Mouse (Mus musculus) layer of hippocampus, adult 11-12 months (tissue): ENCODE results near the gene Sufu.

Experiments
- DNase-seq: peaks from one replicate; pipeline ENCODE4 v3.0.0; 2022; ENCODE audit warnings: low spot score

Sufu gene

DNA sequence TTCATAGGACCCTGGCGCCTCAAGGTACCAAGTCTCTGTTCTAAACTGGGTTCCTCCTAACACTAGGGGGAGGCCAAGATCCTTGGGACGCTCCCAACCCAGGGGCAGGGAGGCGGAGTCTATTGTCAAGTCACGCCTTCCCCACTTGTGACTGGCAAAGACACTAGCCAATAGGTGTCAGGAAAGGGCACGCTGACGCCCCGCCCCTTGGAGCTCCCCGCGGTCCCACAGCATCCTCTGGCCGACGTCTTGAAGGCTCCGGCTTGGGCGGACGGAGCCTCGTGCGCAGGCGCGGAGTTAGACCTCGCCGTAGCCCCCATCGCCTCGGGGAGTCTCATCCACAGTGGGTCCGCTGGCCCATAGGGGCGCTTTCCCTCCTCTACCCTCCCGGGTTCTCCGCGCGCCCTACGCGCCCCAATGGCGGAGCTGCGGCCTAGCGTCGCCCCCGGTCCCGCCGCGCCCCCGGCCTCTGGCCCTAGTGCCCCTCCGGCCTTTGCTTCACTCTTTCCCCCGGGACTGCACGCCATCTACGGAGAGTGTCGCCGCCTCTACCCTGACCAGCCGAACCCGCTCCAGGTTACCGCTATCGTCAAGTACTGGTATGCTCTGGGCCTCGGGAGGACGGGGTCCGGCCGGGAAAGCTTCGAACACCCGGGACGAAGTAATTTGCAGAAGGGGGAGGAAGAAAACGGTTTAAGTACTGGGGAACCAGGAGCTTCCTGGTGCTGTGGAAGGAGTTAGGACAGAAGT lies at the start of gene Sufu:
Sufu (plus strand) TSS at position 211 of the 750 bp plus-strand sequence.
- DNase-seq = peak; percentile 99

GRCm38 (mm10) chr19:46347146-46347545 lies 49.5 kb upstream of the Sufu start:
- no peak for DNase-seq

DNA sequence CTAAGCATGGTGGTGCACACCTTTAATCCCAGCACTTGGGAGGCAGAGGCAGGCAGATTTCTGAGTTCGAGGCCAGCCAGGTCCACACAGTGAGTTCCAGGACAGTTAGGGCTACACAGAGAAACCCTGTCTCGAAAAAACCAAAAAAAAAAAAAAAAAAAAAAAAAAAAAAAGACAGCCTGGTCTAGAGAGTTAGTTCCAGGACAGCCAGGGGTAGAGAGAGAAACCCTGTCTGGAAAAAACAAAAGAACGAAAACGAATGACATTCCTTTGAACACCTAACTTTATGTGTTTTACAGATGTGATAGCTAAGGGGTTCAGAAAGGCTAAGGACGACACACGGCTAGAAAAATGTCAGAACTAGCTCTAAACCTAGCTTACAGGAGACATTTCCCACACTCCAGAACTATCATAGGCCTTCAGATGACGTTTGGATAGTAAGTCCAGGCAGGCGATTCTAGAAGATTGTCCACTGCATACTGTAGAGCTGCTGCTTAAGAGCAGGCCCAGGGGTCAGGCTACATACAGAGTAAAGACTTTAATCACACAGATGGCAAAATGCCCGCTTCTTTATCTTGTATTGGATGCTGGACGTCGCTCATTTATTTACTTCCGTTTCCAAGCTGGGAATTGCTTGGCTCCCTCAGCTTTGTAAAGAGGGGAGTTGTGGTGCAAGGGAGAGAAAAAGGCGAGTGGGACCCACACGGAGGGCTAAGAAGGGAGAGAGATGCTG lies 48.6 kb upstream of the Sufu start:
- no peak for DNase-seq

DNA sequence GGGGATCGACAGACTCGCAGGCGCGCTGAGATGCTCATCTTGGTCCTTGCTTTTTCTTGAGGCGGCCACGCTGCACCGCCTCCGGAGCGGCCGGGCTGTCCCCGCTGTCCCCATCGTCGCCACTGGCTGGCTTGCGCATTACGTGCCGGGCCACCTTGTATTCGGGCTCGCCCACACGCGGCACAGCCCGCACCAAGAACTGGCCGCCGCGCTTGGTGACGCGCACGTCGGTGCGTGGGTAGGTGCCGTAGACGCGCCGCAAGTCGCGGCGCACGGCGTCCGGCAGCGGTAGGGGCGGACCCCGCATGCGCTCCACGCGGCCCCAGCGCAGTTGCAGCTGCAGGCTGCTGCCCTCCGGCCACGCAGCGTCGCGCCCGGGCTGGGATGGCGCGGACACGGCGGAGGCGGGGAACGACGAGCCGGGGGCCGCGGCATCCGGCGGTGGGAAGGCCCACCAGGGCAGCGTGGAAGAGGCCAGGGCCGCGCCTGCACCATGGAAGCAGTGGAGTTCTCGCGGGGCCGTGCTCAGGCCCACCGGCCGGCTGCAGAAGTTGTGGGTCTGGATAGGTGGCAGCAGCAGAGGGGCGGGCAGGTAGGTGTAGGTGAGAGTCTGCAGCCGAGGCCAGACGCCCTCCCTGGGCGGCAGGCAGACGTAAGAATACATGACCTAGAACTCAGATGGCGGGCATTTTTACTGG lies 47.8 kb upstream of the Sufu start:
- DNase-seq = peak; percentile 91

GRCm38 (mm10) chr19:46349550-46349949 lies 47.1 kb upstream of the Sufu start:
- DNase-seq = no peak

DNA sequence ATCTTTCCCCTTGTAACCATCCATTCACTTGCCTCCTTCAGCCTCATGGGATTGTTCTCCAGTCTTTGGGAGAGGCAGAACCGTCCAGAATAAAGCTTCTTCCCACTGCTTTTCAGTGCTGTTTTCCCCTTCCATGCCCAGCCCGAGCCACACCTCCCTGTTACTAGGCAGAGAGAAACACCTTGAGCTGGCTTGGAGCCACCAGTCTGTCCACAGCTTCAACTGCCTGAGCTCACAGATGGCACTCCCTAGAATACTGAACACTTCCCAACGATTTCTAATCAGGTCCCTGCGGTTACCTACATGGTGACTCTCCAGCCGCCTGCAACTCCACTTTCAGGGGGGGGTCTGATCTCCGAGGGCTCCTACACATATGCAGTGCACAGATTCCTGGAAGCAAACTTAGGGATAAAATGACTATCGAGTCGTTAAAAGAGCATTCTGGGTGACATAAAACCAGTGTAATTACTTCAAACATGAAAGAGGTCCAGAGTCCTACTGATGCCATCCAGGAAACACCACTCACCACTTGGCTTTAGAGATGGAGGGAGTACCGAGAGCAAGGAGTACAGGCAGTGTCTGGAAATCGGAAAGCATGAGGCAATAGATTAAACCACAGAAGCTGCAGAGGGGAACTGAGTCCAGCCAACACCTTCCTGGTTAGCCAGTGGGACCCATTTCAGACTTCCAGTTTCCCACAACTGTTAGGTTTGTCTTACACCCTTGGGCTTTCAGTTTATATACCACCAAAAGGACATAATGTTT lies 46.3 kb upstream of the Sufu start, which contains the start of gene 2310034G01Rik:
2310034G01Rik (minus strand) TSS at position 135 of the 765 bp plus-strand sequence.
- no peak for DNase-seq

GRCm38 (mm10) chr19:46356701-46357138 lies 40.0 kb upstream of the Sufu start:
- peak; percentile 90 for DNase-seq

GRCm38 (mm10) chr19:46357344-46358280 lies 39.1 kb upstream of the Sufu start:
- DNase-seq = no peak

DNA sequence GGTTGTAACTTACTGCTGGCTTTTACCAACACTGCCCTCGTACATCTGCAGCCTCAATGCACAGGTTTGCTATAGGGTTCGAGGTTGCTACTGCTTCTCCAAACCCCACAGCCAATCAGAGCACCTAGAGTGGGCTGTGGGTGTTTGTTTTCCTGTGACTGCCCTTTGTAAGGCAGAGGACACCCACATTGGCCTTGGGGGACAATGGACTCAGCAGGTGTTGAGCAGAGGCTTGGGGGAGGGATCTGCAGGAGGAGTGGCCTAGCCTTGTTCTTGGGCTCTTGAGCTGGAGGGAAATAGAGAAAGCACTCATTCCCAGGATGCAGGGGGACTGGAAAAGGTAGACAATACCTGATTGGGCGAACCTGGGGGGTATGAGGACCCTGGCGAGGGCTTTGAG lies 38.3 kb upstream of the Sufu start:
- no peak for DNase-seq

- DNase-seq = no peak
Observed at GRCm38 (mm10) chr19:46362104-46362503, 34.6 kb upstream of the Sufu start.

DNA sequence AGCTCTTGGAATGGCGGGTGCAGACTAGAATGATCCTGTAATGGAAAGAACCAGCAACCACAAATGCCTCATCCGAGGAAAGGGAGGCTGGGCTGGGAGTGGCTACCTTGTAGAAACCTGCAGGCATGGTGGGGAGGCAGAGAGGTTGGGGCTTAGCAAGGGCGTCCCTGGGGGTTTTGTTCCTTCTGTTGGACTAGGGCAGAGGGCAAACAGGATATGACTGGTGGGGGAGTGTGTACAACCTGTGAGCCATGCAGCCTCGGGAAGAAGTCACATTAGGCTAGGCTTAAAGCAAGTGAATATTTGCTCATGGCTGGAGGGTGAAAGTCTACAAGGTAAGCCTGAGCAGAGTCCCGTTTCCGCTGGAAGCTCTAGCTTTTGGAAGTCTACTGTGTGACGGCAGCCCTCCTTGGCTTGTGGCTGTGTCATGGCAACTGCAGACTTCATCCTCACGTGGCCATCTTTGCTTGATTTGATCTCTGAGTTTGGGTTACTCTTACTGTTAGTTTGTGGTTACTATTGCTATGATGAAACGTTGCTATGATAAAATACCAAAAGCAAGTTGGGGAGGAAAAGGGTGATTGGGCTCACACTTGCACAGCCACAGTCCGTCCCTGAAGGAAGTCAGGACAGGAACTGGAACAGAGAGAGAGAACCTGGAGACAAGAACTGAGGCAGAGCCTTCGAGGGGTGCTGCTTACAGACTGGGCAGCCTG lies 33.2 kb upstream of the Sufu start:
- DNase-seq = no peak

- DNase-seq = peak; percentile 36
Observed at GRCm38 (mm10) chr19:46367798-46368590, 28.7 kb upstream of the Sufu start.

DNA sequence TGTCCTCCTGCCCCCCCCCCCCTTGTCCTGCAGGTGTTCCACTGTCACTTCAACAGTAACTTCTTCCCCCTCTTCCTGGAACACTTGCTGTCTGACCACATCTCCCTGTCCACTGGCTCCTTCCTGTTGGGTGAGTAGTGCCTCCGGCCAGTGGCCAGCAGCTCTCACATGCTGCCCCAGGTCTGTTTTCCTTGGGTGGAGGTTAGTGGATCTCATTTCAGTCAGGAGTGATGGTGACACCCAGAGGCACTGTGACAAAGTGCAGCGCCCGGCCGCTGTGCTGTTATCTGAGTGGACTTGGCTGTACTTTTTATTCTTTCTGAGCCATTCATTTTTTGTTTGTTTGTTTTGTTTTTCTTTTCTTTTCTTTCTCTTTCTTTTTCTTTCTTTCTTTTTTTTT lies 27.5 kb upstream of the Sufu start:
- peak; percentile 58 for DNase-seq

GRCm38 (mm10) chr19:46374477-46375088 lies 22.1 kb upstream of the Sufu start:
- no peak for DNase-seq

GRCm38 (mm10) chr19:46375489-46375888 lies 21.2 kb upstream of the Sufu start:
- DNase-seq = peak; percentile 46

- DNase-seq = no peak
Observed at GRCm38 (mm10) chr19:46375891-46376290, 20.8 kb upstream of the Sufu start.

DNA sequence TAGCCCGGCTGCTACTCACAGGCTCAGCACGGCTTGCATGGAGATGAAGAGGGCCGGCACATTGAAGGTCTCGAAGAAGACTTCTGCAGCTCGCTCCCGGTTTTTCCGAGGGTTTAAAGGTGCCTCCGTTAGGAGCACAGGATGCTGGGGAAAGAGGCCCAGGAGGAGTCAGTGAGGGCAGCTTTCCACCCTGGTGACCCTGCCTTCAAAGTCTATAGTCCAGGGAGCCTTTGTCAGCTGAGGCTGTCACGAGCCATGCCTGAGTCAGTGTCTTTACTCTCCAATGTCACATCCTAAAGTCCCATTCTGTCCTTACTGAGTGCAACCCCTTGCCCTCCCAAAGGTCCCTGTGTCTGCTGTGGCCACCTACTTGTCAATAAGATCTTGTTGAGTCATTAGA lies 14.4 kb upstream of the Sufu start:
- DNase-seq = no peak

DNA sequence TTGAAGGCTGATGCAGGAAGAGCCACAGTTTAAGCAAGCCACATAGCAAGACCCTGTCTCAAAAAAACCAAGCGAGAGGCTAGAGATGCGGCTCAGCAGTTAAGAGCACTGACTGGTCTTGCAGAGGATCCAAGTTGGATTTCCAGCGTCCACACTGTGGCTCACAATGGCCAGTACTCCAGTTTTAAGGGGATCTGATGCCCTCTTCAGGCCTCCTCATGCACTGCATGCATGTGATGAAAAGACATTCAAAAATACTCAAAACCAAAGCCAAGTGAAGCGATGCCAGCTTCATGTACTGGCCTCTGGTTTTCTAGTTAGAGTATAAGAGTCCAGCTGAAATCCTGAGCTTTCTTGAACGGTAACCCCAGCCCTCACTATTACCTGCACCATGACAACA lies 6.8 kb upstream of the Sufu start:
- DNase-seq = no peak

DNA sequence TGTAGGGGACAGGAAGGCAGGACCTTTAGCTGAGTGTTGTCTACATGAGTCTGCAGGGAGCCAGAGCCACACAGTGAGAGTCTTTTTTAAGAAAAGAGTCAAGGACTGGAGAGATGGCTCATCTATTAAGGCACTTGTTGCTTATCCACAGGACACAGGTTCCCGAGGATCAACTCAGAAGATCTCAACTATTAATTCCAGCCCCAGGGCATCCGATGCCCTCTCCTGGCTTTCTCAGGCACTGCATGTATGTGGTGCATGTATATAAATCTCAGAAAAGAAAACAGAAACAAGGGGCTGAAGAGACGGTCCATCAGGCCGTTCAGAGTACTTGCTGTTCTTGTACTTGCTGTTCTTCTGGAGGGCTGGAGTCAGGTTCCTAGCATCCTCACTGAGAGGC lies 4.7 kb upstream of the Sufu start:
- DNase-seq = peak; percentile 43
